Mouse (Mus musculus) small intestine, adult 2 months (tissue): ENCODE measurements around the gene Elovl6. TPM values are rescaled to one million over a fixed set of nuclear protein-coding genes. Genes with fewer than 3 reads are reported as not detected.

Experiments
- H3K27ac ChIP-seq: fragments of 200-500 bp; 2 replicates; pipeline ENCODE4 v1.5.1; 2012; ENCODE audit warnings: low read depth, low read length, control low read depth, inconsistent platforms; ENCODE audit not compliant: insufficient read depth
- H3K27me3 ChIP-seq: fragments of 200-500 bp; 2 replicates; pipeline ENCODE4 v1.6.1; 2012; ENCODE audit warnings: mild to moderate bottlenecking, moderate library complexity, low read length, inconsistent platforms; ENCODE audit not compliant: control insufficient read depth, insufficient read depth
- H3K36me3 ChIP-seq: fragments of 200-500 bp; 2 replicates; pipeline ENCODE4 v1.6.1; 2012; ENCODE audit warnings: mild to moderate bottlenecking, low read length, control low read depth, inconsistent platforms; ENCODE audit not compliant: control insufficient read depth, insufficient read depth
- H3K4me1 ChIP-seq: fragments of 200-500 bp; 2 replicates; pipeline ENCODE4 v1.6.1; 2012; ENCODE audit warnings: low read length, inconsistent platforms, mixed read lengths; ENCODE audit not compliant: control insufficient read depth, insufficient read depth, insufficient read length
- H3K4me3 ChIP-seq: fragments of 200-500 bp; 2 replicates; pipeline ENCODE4 v1.5.1; 2012; ENCODE audit warnings: low read depth, mild to moderate bottlenecking, control low read depth, inconsistent platforms, low read length, moderate library complexity
- CTCF ChIP-seq: fragments of 200-500 bp; IDR thresholded peaks from 2 replicates; pipeline ENCODE4 v1.5.1; 2012; ENCODE audit warnings: low read depth, mild to moderate bottlenecking, control low read depth, inconsistent platforms, low read length, moderate library complexity, mixed read lengths; ENCODE audit not compliant: insufficient replicate concordance, insufficient read length; ENCODE audit errors: extremely low read depth
- POLR2A ChIP-seq: fragments of 200-500 bp; IDR thresholded peaks from 2 replicates; pipeline ENCODE4 v1.6.1; 2012; ENCODE audit warnings: low read depth, mild to moderate bottlenecking, control low read depth, inconsistent platforms, low read length, moderate library complexity
- WGBS: fragments of 180-500 bp; shearing (Covaris S2); methylation state at CpG from one replicate; pipeline ENCODE4 v1.1.7; 2018; 5-methylcytosine and 5-hydroxymethylcytosine counted together
- polyA plus RNA-seq: library from polyadenylated mRNA; depleted of rRNA; stranded (reverse); fragments of >200 nt; gene quantifications from 2 replicates; pipeline ENCODE4 v1.2.3, GENCODE M21; 2012

Gene Elovl6
- polyA plus RNA-seq, 1 experiment = 25.3 TPM

GRCm38 (mm10) chr3:129540882-129541281 is 8.7 kb downstream of the Elovl6 start:
- Histone ChIP-seq H3K36me3 (peaks cover 21% of the 10 kb centered on the region), H3K27ac (no peak overlapping the region), H3K27me3 (no peaks in the 10 kb centered on the region), H3K4me3 (no peak overlapping the region), H3K4me1 (peaks cover 6% of the 10 kb centered on the region; the same call in 1 of the 2 replicates)
- 93% methylated on average over 2 of the region's 2 CpGs for WGBS
- TF ChIP-seq CTCF (no peak), POLR2A (no peak)

- TF ChIP-seq CTCF (no peak), POLR2A (no peak)
- Histone ChIP-seq H3K27me3 (no peaks in the 10 kb centered on the region), H3K4me1 (peaks cover 9% of the 10 kb centered on the region; the same call in 1 of the 2 replicates), H3K36me3 (peaks cover 21% of the 10 kb centered on the region), H3K27ac (no peak overlapping the region), H3K4me3 (no peak overlapping the region)
- 94% methylated on average over 11 of the region's 11 CpGs for WGBS
These were observed 9.3 kb downstream of the Elovl6 start for GRCm38 (mm10) chr3:129541456-129541855.

GRCm38 (mm10) chr3:129543376-129543775 is 11.2 kb downstream of the Elovl6 start:
- WGBS = 97% methylated on average over 3 of the region's 3 CpGs
- Histone ChIP-seq H3K27me3 (no peaks in the 10 kb centered on the region), H3K36me3 (peaks cover 21% of the 10 kb centered on the region), H3K27ac (no peak overlapping the region), H3K4me1 (peaks cover 7% of the 10 kb centered on the region; the same call in 1 of the 2 replicates), H3K4me3 (no peak overlapping the region)
- no peak for TF ChIP-seq CTCF
- TF ChIP-seq POLR2A = no peak

GRCm38 (mm10) chr3:129544217-129544616 is 12.1 kb downstream of the Elovl6 start:
- Histone ChIP-seq H3K36me3 (peaks cover 20% of the 10 kb centered on the region), H3K27me3 (no peaks in the 10 kb centered on the region), H3K27ac (no peak overlapping the region), H3K4me1 (peaks cover 10% of the 10 kb centered on the region; the same call in 1 of the 2 replicates), H3K4me3 (no peak overlapping the region)
- 100% methylated on average over 1 of the region's 1 CpGs for WGBS
- TF ChIP-seq CTCF (no peak), POLR2A (no peak)

GRCm38 (mm10) chr3:129545228-129545627 is 13.1 kb downstream of the Elovl6 start:
- no peak overlapping the region for H3K4me3 ChIP-seq
- no peak overlapping the region for H3K27ac ChIP-seq
- peaks cover 19% of the 10 kb centered on the region for H3K36me3 ChIP-seq
- no peak for TF ChIP-seq CTCF
- no peaks in the 10 kb centered on the region for H3K27me3 ChIP-seq
- whole genome bisulfite sequencing = 60% methylated on average over 1 of the region's 1 CpGs
- H3K4me1 ChIP-seq = peaks cover 16% of the 10 kb centered on the region; the same call in 1 of the 2 replicates

- WGBS = 73% methylated on average over 6 of the region's 6 CpGs
- no peak overlapping the region for H3K27ac ChIP-seq
- no peak overlapping the region for H3K4me3 ChIP-seq
- H3K36me3 ChIP-seq = peaks cover 19% of the 10 kb centered on the region
- H3K27me3 ChIP-seq = no peaks in the 10 kb centered on the region
- H3K4me1 ChIP-seq = peaks cover 16% of the 10 kb centered on the region; the same call in 1 of the 2 replicates
- TF ChIP-seq CTCF = no peak
- TF ChIP-seq POLR2A = no peak
These were observed 13.6 kb downstream of the Elovl6 start for GRCm38 (mm10) chr3:129545801-129546200.

GRCm38 (mm10) chr3:129547837-129548435 is 15.8 kb downstream of the Elovl6 start:
- 27% methylated on average over 8 of the region's 8 CpGs for WGBS
- H3K4me1 ChIP-seq = peaks cover 23% of the 10 kb centered on the region; the same call in 1 of the 2 replicates
- H3K27ac ChIP-seq = peak overlapping the region; percentile 88
- no peak overlapping the region for H3K4me3 ChIP-seq
- H3K27me3 ChIP-seq = no peaks in the 10 kb centered on the region
- H3K36me3 ChIP-seq = peaks cover 11% of the 10 kb centered on the region; the same call in 1 of the 2 replicates
- TF ChIP-seq POLR2A = no peak
- no peak for TF ChIP-seq CTCF

- Histone ChIP-seq H3K27ac (no peak overlapping the region), H3K4me3 (no peak overlapping the region), H3K36me3 (peaks cover 7% of the 10 kb centered on the region; the same call in 1 of the 2 replicates), H3K27me3 (no peaks in the 10 kb centered on the region), H3K4me1 (peaks cover 28% of the 10 kb centered on the region; the same call in 1 of the 2 replicates)
- 88% methylated on average over 8 of the region's 8 CpGs for WGBS
- TF ChIP-seq POLR2A (no peak), CTCF (no peak)
These were observed 16.6 kb downstream of the Elovl6 start for GRCm38 (mm10) chr3:129548760-129549159.
